Mouse (Mus musculus): ENCODE data around the gene Camkmt.

GRCm38 (mm10) chr17:85171951-85172350 is 81.6 kb downstream of the Camkmt start:
- TF ChIP-seq CTCF (IDR thresholded peaks at IDR 0.05; ENCODE audit: borderline replicate concordance, control insufficient read depth, extremely low read depth, insufficient read depth, low read length, poor library complexity), result no peak
- TF ChIP-seq POLR2A (IDR thresholded peaks at IDR 0.05; ENCODE audit: control insufficient read depth, extremely low read depth, insufficient read depth, low read length, poor library complexity), result no peak

Measured in thymus, adult 2 months (tissue).